Mouse (Mus musculus): ENCODE data around the gene Exoc7. TPM values are rescaled to one million over a fixed set of nuclear protein-coding genes. Genes with fewer than 3 reads are reported as not detected.

Gene Exoc7
- polyA plus RNA-seq, 1 experiment from 2014 or later, result 56.8 TPM

DNA sequence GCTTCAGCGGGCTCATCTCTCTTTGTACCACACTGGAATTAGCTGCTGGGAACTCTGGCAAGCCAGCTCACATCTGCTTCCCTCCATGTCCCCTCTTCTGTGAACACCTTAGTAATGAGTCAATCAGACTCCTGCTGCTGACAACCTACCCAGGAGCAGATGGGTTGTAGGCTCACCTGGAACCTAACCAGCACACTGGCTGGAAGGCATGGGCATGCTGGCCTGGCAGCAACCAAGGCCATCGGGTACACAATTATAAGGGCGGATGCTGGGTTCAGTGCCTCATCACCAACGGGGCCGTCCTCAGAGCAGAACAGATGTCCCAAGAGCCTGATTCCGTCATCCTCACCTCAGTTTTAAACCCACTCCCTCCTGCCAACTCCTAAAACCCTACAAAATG, 8.4 kb downstream of the Exoc7 start:
- Histone ChIP-seq H3K4me3 (replicated peaks; ENCODE audit: low read length) (no peak overlapping the region), H3K9ac (ENCODE audit: low read length) (no peak overlapping the region), H3K36me3 (ENCODE audit: control insufficient read depth, insufficient read depth, low read length) (peaks cover 21% of the 10 kb centered on the region), H3K27ac (ENCODE audit: low read length) (no peak overlapping the region), H3K9me3 (replicated peaks; ENCODE audit: control insufficient read depth, low read length) (no peaks in the 10 kb centered on the region), H3K4me2 (ENCODE audit: low read depth, low read length) (no peak overlapping the region), H3K27me3 (ENCODE audit: control insufficient read depth, insufficient read depth, low read length) (no peaks in the 10 kb centered on the region), H3K4me1 (ENCODE audit: control insufficient read depth, insufficient read depth, low read length) (peaks cover 7% of the 10 kb centered on the region)
- 94% methylated on average over 6 of the region's 6 CpGs for WGBS
- no peak for ATAC-seq (ENCODE audit: insufficient read depth, low FRiP score)

DNA sequence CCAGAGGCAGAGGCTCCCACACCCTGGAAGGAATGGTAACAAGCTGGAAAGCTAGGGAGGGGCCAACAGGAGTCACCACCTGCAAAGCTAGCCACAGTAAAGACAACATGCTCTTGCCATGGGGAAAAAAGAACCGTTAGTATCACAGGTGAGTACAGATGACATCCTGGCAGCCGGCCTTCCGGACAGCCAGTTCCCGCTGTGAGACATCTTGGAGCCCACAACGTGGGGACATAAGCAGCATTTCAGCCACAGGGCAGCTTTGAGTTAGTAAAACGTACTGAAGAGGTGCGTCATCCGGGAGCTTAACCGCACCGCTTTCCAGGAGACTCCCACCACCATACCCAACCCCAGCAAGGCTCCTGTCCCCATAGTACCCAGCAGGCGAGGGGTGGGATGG, 8.8 kb downstream of the Exoc7 start:
- 90% methylated on average over 11 of the region's 11 CpGs for WGBS
- Histone ChIP-seq H3K27ac (ENCODE audit: low read length) (no peak overlapping the region), H3K27me3 (ENCODE audit: control insufficient read depth, insufficient read depth, low read length) (no peaks in the 10 kb centered on the region), H3K36me3 (ENCODE audit: control insufficient read depth, insufficient read depth, low read length) (peaks cover 17% of the 10 kb centered on the region), H3K9me3 (replicated peaks; ENCODE audit: control insufficient read depth, low read length) (no peaks in the 10 kb centered on the region), H3K4me2 (ENCODE audit: low read depth, low read length) (no peak overlapping the region), H3K4me3 (replicated peaks; ENCODE audit: low read length) (no peak overlapping the region), H3K4me1 (ENCODE audit: control insufficient read depth, insufficient read depth, low read length) (peaks cover 7% of the 10 kb centered on the region), H3K9ac (ENCODE audit: low read length) (no peak overlapping the region)
- no peak for ATAC-seq (ENCODE audit: insufficient read depth, low FRiP score)

DNA sequence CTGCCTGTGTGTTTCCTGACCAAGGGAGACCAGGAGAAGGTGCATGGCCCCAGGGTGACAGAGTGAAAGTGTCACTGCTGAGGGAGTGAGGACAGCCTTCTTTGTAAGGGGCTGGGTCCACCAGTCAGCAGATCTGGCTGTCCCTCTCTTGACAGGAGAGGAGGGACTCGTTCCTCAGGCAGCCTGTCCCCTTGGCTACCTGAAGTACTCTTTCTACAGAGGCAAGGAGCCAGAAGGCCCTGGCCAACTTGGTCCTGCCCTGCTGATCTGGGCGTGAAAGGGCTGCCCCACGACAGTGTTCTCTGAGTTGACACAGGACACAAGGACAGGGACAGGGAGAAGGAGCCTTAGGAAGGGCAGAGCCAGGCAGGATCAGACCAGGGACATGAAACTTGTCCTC, 10.0 kb downstream of the Exoc7 start:
- Histone ChIP-seq H3K4me1 (ENCODE audit: control insufficient read depth, insufficient read depth, low read length) (peaks cover 7% of the 10 kb centered on the region), H3K4me3 (replicated peaks; ENCODE audit: low read length) (no peak overlapping the region), H3K4me2 (ENCODE audit: low read depth, low read length) (no peak overlapping the region), H3K9ac (ENCODE audit: low read length) (no peak overlapping the region), H3K36me3 (ENCODE audit: control insufficient read depth, insufficient read depth, low read length) (peaks cover 8% of the 10 kb centered on the region), H3K27ac (ENCODE audit: low read length) (no peak overlapping the region), H3K27me3 (ENCODE audit: control insufficient read depth, insufficient read depth, low read length) (no peaks in the 10 kb centered on the region), H3K9me3 (replicated peaks; ENCODE audit: control insufficient read depth, low read length) (no peaks in the 10 kb centered on the region)
- ATAC-seq (ENCODE audit: insufficient read depth, low FRiP score), result no peak
- WGBS, result 51% methylated on average over 3 of the region's 3 CpGs

DNA sequence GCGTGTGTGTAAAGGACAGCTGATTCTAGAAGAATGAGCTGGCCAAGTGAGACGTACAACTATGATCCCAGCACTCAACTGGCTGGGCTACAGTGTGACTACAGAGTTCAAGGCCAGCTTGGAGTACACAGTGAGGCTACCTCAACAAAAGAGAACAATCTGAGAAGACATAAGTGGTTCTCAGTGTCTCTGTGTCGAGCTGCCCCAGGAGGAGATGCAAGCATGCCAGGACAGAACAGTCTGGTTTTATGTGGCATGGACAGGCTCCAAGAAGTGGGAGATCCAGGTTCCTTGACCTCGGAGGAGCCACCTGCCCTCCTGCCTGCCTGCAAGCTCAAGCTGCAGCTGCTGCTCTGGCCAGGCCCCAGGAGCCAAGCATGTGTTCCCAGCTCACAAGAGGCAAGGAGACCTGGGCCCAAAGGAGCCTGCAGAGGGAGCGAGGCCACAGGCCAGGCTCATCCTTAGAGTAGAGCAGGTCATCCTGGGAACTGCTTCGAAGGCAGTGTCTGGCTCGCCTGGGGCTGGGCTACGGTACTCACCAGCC, 10.8 kb downstream of the Exoc7 start:
- Histone ChIP-seq H3K9me3 (replicated peaks; ENCODE audit: control insufficient read depth, low read length) (no peaks in the 10 kb centered on the region), H3K27me3 (ENCODE audit: control insufficient read depth, insufficient read depth, low read length) (no peaks in the 10 kb centered on the region), H3K9ac (ENCODE audit: low read length) (no peak overlapping the region), H3K4me1 (ENCODE audit: control insufficient read depth, insufficient read depth, low read length) (peaks cover 7% of the 10 kb centered on the region), H3K36me3 (ENCODE audit: control insufficient read depth, insufficient read depth, low read length) (peaks cover 8% of the 10 kb centered on the region; the same call in 1 of the 2 replicates), H3K4me2 (ENCODE audit: low read depth, low read length) (no peak overlapping the region), H3K4me3 (replicated peaks; ENCODE audit: low read length) (no peak overlapping the region), H3K27ac (ENCODE audit: low read length) (no peak overlapping the region)
- ATAC-seq (ENCODE audit: insufficient read depth, low FRiP score), result no peak
- 86% methylated on average over 8 of the region's 8 CpGs for WGBS

DNA sequence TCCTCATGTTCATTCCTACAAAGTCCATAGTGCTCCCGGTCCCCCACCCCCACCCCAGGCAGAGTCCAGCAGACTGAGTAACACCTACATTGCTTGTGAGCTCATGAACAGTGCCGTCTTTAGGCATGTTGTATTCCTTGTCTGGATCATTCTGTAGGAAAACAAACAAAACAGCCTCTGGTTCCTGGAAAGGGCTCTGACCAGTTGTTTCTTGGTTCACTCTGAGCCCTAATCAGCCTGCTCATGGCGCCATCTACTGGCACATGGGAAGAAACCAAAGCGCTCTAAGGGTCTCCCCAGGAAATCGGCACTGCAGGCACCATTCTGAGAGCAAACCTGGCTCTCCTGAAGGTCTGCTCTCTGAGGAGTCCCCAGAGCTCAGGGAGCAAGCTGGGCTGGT, 12.7 kb downstream of the Exoc7 start:
- peaks cover 1% of the 10 kb centered on the region; the same call in 1 of the 2 replicates for H3K36me3 ChIP-seq (ENCODE audit: control insufficient read depth, insufficient read depth, low read length)
- H3K27me3 ChIP-seq (ENCODE audit: control insufficient read depth, insufficient read depth, low read length), result no peaks in the 10 kb centered on the region
- peaks cover 15% of the 10 kb centered on the region for H3K4me1 ChIP-seq (ENCODE audit: control insufficient read depth, insufficient read depth, low read length)
- no peak overlapping the region for H3K4me2 ChIP-seq (ENCODE audit: low read depth, low read length)
- no peak overlapping the region for H3K27ac ChIP-seq (ENCODE audit: low read length)
- H3K9ac ChIP-seq (ENCODE audit: low read length), result peak overlapping the region; percentile 35; the same call in 1 of the 2 replicates
- H3K9me3 ChIP-seq (replicated peaks; ENCODE audit: control insufficient read depth, low read length), result no peaks in the 10 kb centered on the region
- H3K4me3 ChIP-seq (replicated peaks; ENCODE audit: low read length), result no peak overlapping the region
- WGBS, result 27% methylated on average over 5 of the region's 5 CpGs
- ATAC-seq (ENCODE audit: insufficient read depth, low FRiP score), result peak; percentile 39; the same call in 1 of the 2 replicates

DNA sequence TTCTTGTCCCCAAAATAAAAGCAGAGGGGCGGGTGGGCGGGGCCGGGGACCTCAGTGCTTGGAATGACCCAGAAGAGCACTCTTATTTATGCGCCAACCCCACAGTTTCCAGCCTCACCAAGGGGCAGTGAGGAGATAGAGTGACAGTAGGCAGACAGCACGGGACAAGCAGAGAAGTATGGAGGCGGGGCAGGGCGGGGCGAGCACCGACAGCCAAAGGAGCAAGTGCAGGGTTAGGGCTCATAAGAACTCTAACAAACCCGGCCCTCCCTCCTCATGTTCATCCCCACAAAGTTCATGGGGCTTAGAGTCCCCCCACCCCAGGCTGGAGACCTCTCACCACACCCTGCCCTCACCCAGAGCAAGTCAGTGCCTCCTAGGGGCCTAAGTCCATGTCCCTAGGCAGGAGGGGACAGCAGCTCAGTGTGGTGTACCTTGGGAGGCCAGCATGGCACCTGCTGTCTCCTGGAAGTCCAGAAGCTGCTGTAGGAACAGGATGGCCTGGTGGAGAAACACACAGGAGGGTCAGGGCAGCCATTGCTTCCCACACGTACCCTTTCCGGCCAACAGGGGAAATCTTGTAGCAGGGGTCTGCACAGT, 13.4 kb downstream of the Exoc7 start:
- Histone ChIP-seq H3K4me3 (replicated peaks; ENCODE audit: low read length) (no peak overlapping the region), H3K27me3 (ENCODE audit: control insufficient read depth, insufficient read depth, low read length) (no peaks in the 10 kb centered on the region), H3K4me2 (ENCODE audit: low read depth, low read length) (no peak overlapping the region), H3K4me1 (ENCODE audit: control insufficient read depth, insufficient read depth, low read length) (peaks cover 15% of the 10 kb centered on the region), H3K9ac (ENCODE audit: low read length) (peak overlapping the region; percentile 35; the same call in 1 of the 2 replicates), H3K36me3 (ENCODE audit: control insufficient read depth, insufficient read depth, low read length) (peaks cover 4% of the 10 kb centered on the region; the same call in 1 of the 2 replicates), H3K9me3 (replicated peaks; ENCODE audit: control insufficient read depth, low read length) (no peaks in the 10 kb centered on the region), H3K27ac (ENCODE audit: low read length) (no peak overlapping the region)
- no peak for ATAC-seq (ENCODE audit: insufficient read depth, low FRiP score)
- WGBS, result 74% methylated on average over 12 of the region's 12 CpGs

DNA sequence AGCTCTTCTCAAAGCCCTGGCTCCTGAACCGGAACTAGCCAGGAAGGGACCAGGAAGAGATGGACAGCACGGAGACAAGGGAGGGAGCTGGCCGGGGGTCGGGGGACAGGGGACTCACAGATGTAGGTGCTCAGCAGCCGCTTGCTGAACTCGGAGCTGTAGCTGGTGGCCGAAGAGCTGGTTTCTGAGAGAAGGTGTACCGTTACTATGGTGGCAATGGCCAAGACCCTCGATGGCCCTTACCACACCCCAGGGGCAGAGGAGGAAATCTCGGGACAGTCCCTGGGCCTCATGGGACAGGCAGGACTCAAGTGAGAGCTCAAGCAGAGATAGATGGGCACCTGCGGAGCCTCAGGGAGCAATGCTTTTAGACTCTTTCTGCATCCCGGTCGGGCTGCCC, 14.6 kb downstream of the Exoc7 start:
- H3K9me3 ChIP-seq (replicated peaks; ENCODE audit: control insufficient read depth, low read length), result no peaks in the 10 kb centered on the region
- H3K4me2 ChIP-seq (ENCODE audit: low read depth, low read length), result no peak overlapping the region
- no peak overlapping the region for H3K4me3 ChIP-seq (replicated peaks; ENCODE audit: low read length)
- no peak overlapping the region for H3K9ac ChIP-seq (ENCODE audit: low read length)
- H3K4me1 ChIP-seq (ENCODE audit: control insufficient read depth, insufficient read depth, low read length), result peaks cover 17% of the 10 kb centered on the region
- H3K27me3 ChIP-seq (ENCODE audit: control insufficient read depth, insufficient read depth, low read length), result no peaks in the 10 kb centered on the region
- ATAC-seq (ENCODE audit: insufficient read depth, low FRiP score), result no peak
- no peak overlapping the region for H3K27ac ChIP-seq (ENCODE audit: low read length)
- peaks cover 5% of the 10 kb centered on the region; the same call in 1 of the 2 replicates for H3K36me3 ChIP-seq (ENCODE audit: control insufficient read depth, insufficient read depth, low read length)
- 92% methylated on average over 13 of the region's 13 CpGs for WGBS

DNA sequence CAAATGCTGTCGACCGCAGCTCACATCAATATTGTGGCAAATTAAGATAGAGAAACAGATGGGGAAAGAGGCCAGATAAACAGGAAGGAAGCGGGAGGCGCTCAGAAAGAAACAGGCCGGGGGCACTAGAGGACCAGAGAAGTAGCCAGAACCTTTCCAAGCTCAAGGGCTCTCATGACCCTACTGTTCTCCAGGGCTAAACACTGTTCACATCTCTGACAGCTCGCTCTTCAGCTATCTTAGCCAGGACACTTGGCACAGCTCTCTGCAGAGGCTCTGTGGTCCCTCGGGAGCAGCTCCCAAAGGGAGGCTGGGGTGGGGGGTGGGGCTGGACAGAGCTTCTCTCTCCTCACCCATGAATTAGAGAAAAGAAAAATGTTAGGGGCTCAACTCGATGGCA, 16.5 kb downstream of the Exoc7 start:
- no peak for ATAC-seq (ENCODE audit: insufficient read depth, low FRiP score)
- Histone ChIP-seq H3K4me1 (ENCODE audit: control insufficient read depth, insufficient read depth, low read length) (peaks cover 25% of the 10 kb centered on the region), H3K9me3 (replicated peaks; ENCODE audit: control insufficient read depth, low read length) (no peaks in the 10 kb centered on the region), H3K9ac (ENCODE audit: low read length) (peak overlapping the region; percentile 35; the same call in 1 of the 2 replicates), H3K4me2 (ENCODE audit: low read depth, low read length) (no peak overlapping the region), H3K27ac (ENCODE audit: low read length) (peak overlapping the region; percentile 62), H3K27me3 (ENCODE audit: control insufficient read depth, insufficient read depth, low read length) (no peaks in the 10 kb centered on the region), H3K4me3 (replicated peaks; ENCODE audit: low read length) (no peak overlapping the region), H3K36me3 (ENCODE audit: control insufficient read depth, insufficient read depth, low read length) (peaks cover 5% of the 10 kb centered on the region; the same call in 1 of the 2 replicates)
- 47% methylated on average over 8 of the region's 8 CpGs for WGBS

DNA sequence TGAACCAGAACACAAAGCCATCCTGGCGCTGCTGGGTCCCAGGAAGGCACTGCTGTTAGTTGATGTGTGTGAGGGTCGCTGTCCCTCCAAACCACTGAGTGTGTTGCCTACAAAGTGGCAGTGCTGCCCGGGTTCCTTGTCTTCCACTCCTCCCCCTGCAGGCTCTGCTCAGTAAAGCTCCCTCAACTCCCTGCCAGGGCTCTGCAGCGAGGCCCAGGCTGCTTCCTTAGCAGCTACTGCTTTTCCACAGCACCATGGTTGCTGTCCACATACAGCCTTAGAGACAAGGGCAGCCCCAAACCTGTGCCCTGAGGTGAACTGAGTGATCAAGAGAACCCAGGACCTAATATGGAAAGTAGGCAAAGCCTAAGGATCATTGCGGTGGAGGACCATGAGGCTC, 19.7 kb downstream of the Exoc7 start:
- Histone ChIP-seq H3K4me3 (replicated peaks; ENCODE audit: low read length) (no peak overlapping the region), H3K4me2 (ENCODE audit: low read depth, low read length) (no peak overlapping the region), H3K9me3 (replicated peaks; ENCODE audit: control insufficient read depth, low read length) (no peaks in the 10 kb centered on the region), H3K27ac (ENCODE audit: low read length) (no peak overlapping the region), H3K9ac (ENCODE audit: low read length) (no peak overlapping the region), H3K27me3 (ENCODE audit: control insufficient read depth, insufficient read depth, low read length) (peaks cover 28% of the 10 kb centered on the region), H3K4me1 (ENCODE audit: control insufficient read depth, insufficient read depth, low read length) (peaks cover 18% of the 10 kb centered on the region), H3K36me3 (ENCODE audit: control insufficient read depth, insufficient read depth, low read length) (peaks cover 5% of the 10 kb centered on the region; the same call in 1 of the 2 replicates)
- ATAC-seq (ENCODE audit: insufficient read depth, low FRiP score), result no peak
- WGBS, result 84% methylated on average over 5 of the region's 5 CpGs
